Mouse (Mus musculus) kidney, embryonic 14.5 days (tissue): ENCODE measurements around the gene Sin3a. TPM values are rescaled to one million over a fixed set of nuclear protein-coding genes. Genes with fewer than 3 reads are reported as not detected.

ENCODE experiments used
- ATAC-seq: fragments of 200-750 bp; cut with Nextera tagmentation; 2 replicates; pipeline ENCODE4 v1.8.0; 2017; ENCODE audit warnings: moderate number of reproducible peaks, mild to moderate bottlenecking, moderate TSS enrichment, moderate library complexity; ENCODE audit not compliant: low FRiP score, low TSS enrichment
- H3K27ac ChIP-seq: fragments of 300-500 bp; sonication (generic); 2 replicates; pipeline ENCODE4 v1.5.1; 2014; ENCODE audit warnings: low read depth, mild to moderate bottlenecking, low read length, moderate library complexity, mixed read lengths
- H3K27me3 ChIP-seq: fragments of 300-500 bp; sonication (generic); 2 replicates; pipeline ENCODE4 v1.6.1; 2014; ENCODE audit warnings: mild to moderate bottlenecking, low read length; ENCODE audit not compliant: control insufficient read depth, insufficient read depth
- H3K36me3 ChIP-seq: fragments of 300-500 bp; sonication (generic); 2 replicates; pipeline ENCODE4 v1.6.1; 2014; ENCODE audit warnings: low read length, mixed read lengths; ENCODE audit not compliant: control insufficient read depth, insufficient read depth
- H3K4me1 ChIP-seq: fragments of 300-500 bp; sonication (generic); 2 replicates; pipeline ENCODE4 v1.6.1; 2014; ENCODE audit warnings: low read length, mixed read lengths; ENCODE audit not compliant: control insufficient read depth, insufficient read depth
- H3K4me2 ChIP-seq: fragments of 300-500 bp; sonication (generic); replicated peaks from 2 replicates; pipeline ENCODE4 v1.6.1; 2014; ENCODE audit warnings: low read depth, mild to moderate bottlenecking, low read length
- H3K4me3 ChIP-seq: fragments of 300-500 bp; sonication (generic); 2 replicates; pipeline ENCODE4 v1.5.1; 2014; ENCODE audit warnings: mild to moderate bottlenecking, low read length
- H3K9ac ChIP-seq: fragments of 300-500 bp; sonication (generic); 2 replicates; pipeline ENCODE4 v1.6.1; 2014; ENCODE audit warnings: low read depth, mild to moderate bottlenecking, low read length, moderate library complexity
- H3K9me3 ChIP-seq: fragments of 300-500 bp; sonication (generic); 2 replicates; pipeline ENCODE4 v1.6.1; 2016; ENCODE audit warnings: low read length; ENCODE audit not compliant: control insufficient read depth
- WGBS: fragments of 180-500 bp; shearing (Covaris S2); extraction: QIAGEN DNeasy Blood & Tissue Kit; methylation state at CpG from one replicate; pipeline ENCODE4 v1.1.7; 2014; 5-methylcytosine and 5-hydroxymethylcytosine counted together
- polyA plus RNA-seq: library from polyadenylated mRNA; unstranded; fragments of >200 nt; fragmentation: Nextera tagmentation; extraction: Ambion mirVana; gene quantifications from 2 replicates; pipeline ENCODE4 v1.2.1, GENCODE M21; 2014

Gene Sin3a
- polyA plus RNA-seq, 1 experiment from 2014 or later, result 53.2 TPM

DNA sequence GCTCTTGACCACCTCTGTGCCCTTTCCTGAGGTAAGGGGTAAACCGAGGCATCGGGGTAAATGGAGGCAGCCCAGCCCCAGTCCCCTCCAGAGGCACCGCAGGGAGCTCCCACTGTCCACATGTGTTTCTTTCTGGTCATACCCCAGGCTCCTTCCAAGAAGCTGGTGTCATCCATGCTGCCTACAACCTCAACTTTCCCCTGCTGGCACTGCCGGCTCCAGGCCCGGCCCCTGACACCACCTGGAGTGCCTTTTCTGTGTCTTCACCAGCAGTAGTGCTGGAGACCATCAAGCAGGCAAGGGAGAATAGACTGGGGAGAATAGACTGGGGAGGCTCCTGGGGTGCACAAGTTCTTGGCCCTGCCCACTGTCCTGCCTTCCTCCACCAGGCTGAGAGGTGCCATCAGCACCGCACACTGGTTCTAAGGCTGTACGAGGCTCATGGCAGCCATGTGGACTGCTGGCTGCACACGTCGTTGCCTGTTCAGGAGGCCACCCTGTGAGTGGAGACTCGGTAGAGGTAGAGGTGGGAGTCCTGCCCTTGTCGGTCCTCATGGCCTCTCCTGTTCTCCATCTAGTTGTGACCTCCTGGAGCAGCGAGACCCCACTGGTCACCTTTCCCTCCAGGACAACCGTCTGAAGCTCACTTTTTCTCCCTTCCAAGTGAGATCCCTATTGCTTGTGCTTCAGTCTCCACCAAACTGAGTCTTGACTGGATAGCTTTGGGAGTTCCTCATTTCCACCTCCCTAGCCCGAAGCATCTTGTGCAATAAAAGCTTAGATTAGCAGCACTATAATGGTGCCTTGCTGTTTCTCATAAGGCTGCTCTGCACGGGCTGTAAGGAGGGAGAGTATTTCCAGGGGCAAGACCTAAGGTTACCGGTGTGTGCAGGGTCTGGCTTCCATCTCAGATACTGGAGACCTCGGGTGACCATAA lies 69.8 kb downstream of the Sin3a start:
- no peak overlapping the region for H3K4me2 ChIP-seq
- no peak for ATAC-seq
- H3K27ac ChIP-seq, result no peak overlapping the region
- no peaks in the 10 kb centered on the region for H3K9me3 ChIP-seq
- H3K27me3 ChIP-seq, result no peaks in the 10 kb centered on the region
- 88% methylated on average over 17 of the region's 17 CpGs for WGBS
- H3K4me3 ChIP-seq, result no peak overlapping the region
- no peak overlapping the region for H3K9ac ChIP-seq
- peaks cover 62% of the 10 kb centered on the region for H3K36me3 ChIP-seq
- H3K4me1 ChIP-seq, result no peaks in the 10 kb centered on the region

DNA sequence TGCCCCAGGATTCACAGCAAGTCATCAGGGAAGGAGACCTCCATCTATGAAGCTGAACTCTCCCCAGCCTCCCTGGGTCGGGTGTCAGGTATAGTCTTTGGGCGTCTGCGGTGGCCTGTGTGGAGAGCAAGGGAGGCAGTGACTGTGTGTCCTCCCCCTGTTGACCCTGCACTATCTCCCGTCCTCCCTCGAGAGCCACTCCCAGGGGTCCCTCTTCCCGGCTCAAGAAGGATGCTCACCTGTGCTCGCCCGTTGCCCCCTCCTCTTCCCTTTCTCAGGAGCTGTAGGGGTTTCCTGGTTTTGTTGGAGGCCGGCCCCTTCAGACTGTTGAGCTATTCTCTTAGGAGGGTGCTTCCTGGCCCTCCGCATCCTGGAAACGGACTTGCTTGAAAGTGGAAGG lies 71.4 kb downstream of the Sin3a start:
- Histone ChIP-seq H3K9ac (no peak overlapping the region), H3K4me3 (no peak overlapping the region), H3K9me3 (no peaks in the 10 kb centered on the region), H3K4me1 (0 out of 2 replicates have a peak, but pooled peaks cover 3% of the 10 kb centered on the region), H3K36me3 (peaks cover 46% of the 10 kb centered on the region), H3K4me2 (no peak overlapping the region), H3K27ac (no peak overlapping the region), H3K27me3 (no peaks in the 10 kb centered on the region)
- ATAC-seq, result no peak
- WGBS, result 71% methylated on average over 11 of the region's 11 CpGs

DNA sequence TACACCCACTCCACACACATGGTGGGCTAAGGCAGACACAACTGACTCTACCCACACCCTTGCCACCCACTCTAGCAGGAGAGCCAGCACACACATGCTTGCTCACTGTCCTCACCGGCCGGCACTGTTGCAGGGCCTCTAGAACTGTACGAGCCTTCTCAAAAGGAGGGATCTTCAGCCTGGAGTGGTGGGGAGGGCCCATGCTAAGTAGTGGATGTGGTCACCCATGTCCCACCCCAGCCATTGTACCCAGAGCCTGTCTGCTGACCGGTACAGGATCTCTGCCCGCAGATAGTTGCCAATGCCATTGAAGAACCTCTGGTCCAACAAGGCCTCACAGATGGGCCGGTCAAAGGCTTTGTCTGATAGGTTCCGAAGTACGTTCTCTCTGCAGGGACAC lies 73.0 kb downstream of the Sin3a start:
- Histone ChIP-seq H3K4me2 (no peak overlapping the region), H3K36me3 (peaks cover 31% of the 10 kb centered on the region)

DNA sequence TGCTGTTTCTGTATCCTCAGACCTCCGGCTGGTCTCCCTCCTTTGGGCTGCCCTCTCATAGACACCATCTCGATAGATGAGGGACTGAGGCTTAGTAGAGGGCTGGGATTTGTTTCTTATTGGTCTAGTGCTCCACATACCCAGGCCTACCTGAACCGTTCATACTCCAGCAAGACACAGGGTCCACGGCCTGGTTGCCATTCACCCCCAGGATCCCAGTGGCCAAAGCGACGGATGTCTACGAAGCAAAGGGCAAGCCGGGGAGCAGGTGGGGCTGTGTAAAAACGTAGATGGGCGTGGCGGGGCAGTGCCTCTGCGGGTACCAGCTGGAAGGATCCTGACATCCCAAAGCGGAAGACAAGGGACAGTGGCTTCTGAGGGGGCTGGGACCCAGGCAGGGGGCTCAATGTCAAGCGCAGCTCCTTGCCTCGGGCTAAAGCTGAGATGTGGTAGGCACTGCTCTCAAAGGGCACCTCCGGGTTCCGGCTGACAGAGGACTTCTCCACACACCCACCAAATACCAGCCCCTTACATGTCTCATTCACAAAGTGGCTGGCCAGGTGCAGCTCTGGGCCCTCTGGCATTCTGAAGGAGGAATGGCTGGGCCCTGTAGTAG lies 74.7 kb downstream of the Sin3a start:
- ATAC-seq, result no peak
- WGBS, result 86% methylated on average over 17 of the region's 17 CpGs
- Histone ChIP-seq H3K4me1 (0 out of 2 replicates have a peak, but pooled peaks cover 3% of the 10 kb centered on the region), H3K36me3 (peaks cover 21% of the 10 kb centered on the region; the same call in 1 of the 2 replicates), H3K4me2 (no peak overlapping the region), H3K27ac (no peak overlapping the region), H3K9me3 (no peaks in the 10 kb centered on the region), H3K4me3 (no peak overlapping the region), H3K9ac (no peak overlapping the region; the same call in 1 of the 2 replicates), H3K27me3 (no peaks in the 10 kb centered on the region)

More for the DNA sequence above, 73.0 kb downstream of the Sin3a start:
- WGBS, result 93% methylated on average over 8 of the region's 8 CpGs
- 0 out of 2 replicates have a peak, but pooled peaks cover 3% of the 10 kb centered on the region for H3K4me1 ChIP-seq
- no peak overlapping the region for H3K9ac ChIP-seq
- H3K27ac ChIP-seq, result no peak overlapping the region
- no peaks in the 10 kb centered on the region for H3K27me3 ChIP-seq
- H3K4me3 ChIP-seq, result no peak overlapping the region
- H3K9me3 ChIP-seq, result no peaks in the 10 kb centered on the region
- ATAC-seq, result no peak

DNA sequence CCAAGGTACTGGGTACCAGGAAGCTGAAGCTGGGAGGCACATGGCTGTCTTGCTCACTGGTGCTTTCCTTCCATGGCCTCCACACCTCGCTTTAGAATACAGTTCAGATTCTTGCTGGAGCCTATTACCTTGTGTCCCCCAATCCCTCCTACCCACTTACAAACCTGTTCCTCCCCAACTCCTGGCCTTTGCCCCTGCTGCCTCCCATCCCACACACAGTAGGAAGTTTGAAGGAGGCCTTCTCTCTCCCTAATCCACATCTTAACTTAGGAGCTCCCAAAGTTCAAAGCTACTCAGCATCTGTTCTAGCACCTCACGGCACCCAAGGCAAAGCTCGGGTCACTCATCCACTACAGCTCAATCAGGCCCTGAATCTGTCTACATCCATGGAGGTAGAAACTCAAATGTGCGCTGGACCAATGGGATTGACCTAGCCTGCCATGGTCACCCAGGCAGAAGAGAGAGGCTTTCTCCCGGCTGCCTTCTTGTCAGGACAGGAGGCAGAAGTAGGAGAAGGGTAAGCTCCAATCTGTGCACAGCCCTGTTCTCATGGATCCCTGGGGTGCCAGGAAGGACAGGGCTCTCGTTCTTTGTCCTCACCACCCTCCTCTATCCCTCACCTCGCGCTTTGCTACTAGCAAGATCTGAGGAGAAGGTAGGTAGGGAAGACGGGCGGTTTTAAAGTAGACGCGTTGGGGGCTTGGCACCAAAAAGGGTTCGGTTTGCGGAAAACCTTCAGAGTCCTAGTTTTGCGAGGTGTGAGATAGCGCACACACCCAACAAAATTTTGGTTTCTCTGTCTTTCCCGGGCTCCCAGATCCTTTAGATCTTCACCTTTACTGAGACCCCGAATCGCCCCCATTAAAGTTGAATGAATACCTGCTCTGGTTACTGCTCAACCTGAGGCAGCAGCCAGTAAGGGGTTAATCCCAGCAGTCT lies 75.6 kb downstream of the Sin3a start:
- ATAC-seq, result peak; percentile 46; the same call in 1 of the 2 replicates
- WGBS, result 7% methylated on average over 19 of the region's 19 CpGs

DNA sequence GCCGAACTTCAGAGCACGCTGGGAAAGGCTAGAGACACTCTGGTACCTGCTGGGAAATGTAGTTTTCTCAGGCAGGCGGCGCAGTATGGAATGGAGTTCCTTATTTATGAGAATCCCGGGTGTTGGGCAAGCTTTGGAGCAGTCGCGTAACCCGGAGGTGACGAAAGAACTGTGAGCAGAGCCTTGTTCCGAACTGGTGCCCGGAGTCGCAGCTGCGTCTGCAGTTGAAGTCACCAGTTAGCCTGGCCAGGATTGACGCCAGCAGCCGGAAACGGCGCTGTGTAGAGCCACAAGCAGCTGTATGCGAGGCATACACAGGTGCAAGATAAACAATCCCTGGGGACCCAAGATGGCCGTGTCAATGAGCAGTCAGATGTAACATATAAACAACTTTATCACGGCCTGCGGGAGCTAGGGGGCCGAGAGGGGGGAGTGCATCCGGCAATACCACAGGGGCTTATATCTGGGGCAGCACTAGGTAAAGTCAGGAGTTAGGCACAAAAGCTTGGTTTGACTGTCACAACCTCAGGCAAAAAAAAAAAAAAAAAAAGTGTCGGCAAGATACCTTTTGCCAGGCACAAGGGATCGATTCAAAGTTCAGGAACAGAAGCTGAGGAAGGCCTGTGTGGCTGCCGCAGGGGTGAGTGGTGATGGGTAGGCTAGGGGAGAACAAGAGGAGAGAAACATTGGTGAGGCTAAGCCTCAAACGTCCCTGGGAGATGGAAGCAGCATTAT lies 76.5 kb downstream of the Sin3a start, which contains the start of gene Neil1:
Gene Neil1 (minus strand): TSS at position 162 of the 735 bp plus-strand sequence.
- Histone ChIP-seq H3K36me3 (0 out of 2 replicates have a peak, but pooled peaks cover 5% of the 10 kb centered on the region), H3K27me3 (no peaks in the 10 kb centered on the region), H3K9me3 (no peaks in the 10 kb centered on the region), H3K27ac (peak within 1 kb of the TSS; percentile 89), H3K9ac (peak within 1 kb of the TSS; percentile 69), H3K4me1 (0 out of 2 replicates have a peak, but pooled peaks cover 3% of the 10 kb centered on the region), H3K4me2 (peak within 1 kb of the TSS; percentile 69), H3K4me3 (peak within 1 kb of the TSS; percentile 60)
- peak; percentile 91 for ATAC-seq
- WGBS, result 1% methylated on average over 27 of the region's 27 CpGs

More for the DNA sequence above, 75.6 kb downstream of the Sin3a start:
- Histone ChIP-seq H3K27ac (peak overlapping the region; percentile 89), H3K4me1 (0 out of 2 replicates have a peak, but pooled peaks cover 3% of the 10 kb centered on the region), H3K4me3 (peak overlapping the region; percentile 60), H3K9me3 (no peaks in the 10 kb centered on the region), H3K9ac (peak overlapping the region; percentile 69), H3K36me3 (peaks cover 14% of the 10 kb centered on the region; the same call in 1 of the 2 replicates), H3K27me3 (no peaks in the 10 kb centered on the region), H3K4me2 (peak overlapping the region; percentile 69)

DNA sequence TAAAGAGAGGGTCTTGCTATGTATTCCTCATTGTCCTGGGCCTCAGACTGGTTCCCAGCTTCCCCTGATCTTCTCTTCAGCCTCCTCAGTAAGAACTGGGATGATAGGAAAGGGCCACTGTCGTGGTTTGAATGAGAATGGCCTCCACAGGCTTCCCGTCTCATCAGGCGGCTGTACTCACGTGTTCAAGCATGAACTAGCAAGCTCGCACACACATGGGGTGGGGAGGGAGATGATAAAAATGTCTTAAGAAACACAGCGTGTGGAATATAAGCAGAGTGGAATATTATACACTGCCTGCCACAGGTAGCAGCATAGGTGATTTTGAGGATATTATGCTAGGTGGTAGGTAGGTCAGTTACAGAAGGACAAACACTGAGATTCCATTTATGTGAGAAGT lies 77.2 kb downstream of the Sin3a start:
- Histone ChIP-seq H3K27ac (peak overlapping the region; percentile 89; the same call in 1 of the 2 replicates), H3K9ac (peak overlapping the region; percentile 69; the same call in 1 of the 2 replicates), H3K27me3 (no peaks in the 10 kb centered on the region), H3K4me3 (peak overlapping the region; percentile 60; the same call in 1 of the 2 replicates), H3K9me3 (no peaks in the 10 kb centered on the region), H3K4me1 (0 out of 2 replicates have a peak, but pooled peaks cover 3% of the 10 kb centered on the region), H3K36me3 (0 out of 2 replicates have a peak, but pooled peaks cover 6% of the 10 kb centered on the region), H3K4me2 (peak overlapping the region; percentile 69)
- WGBS, result 78% methylated on average over 6 of the region's 6 CpGs
- ATAC-seq, result no peak
